Mouse (Mus musculus): ENCODE results near the gene Ube2cbp.

DNA sequence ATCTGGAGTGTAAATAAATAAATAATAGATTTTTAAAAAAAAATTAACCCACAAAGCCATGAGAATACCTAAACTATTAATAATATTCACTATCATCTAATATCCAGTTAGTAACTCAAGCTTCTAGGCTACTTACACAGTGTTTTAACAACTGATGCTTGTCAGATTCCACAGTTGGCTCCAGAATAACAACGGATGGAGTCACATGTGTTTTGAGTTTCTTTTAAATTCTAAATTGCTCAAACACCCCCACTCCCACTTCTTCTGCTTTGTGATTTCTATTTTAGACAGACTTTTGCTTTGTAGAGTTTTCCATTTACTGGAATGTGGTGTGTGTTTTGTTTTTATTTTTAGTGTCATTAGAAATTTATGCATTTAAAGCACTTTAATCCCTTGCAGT is 140.0 kb downstream of the Ube2cbp start:
- TF ChIP-seq CTCF (IDR thresholded peaks at IDR 0.05; ENCODE audit: extremely low read depth, insufficient read depth, low read length) (no peak), POLR2A (IDR thresholded peaks at IDR 0.05; ENCODE audit: extremely low read depth, insufficient read depth, low read length) (no peak)
